Mouse (Mus musculus): Measurements from ENCODE around the gene Fxyd4. TPM values are rescaled to one million over a fixed set of nuclear protein-coding genes. Genes with fewer than 3 reads are reported as not detected.

The Fxyd4 gene
- polyA plus RNA-seq, 2 experiments from 2014 or later, result 7.6 to 14.3 TPM

GRCm38 (mm10) chr6:117890257-117890656, 47.2 kb downstream of the Fxyd4 start:
- peak; percentile 89 for ATAC-seq

DNA sequence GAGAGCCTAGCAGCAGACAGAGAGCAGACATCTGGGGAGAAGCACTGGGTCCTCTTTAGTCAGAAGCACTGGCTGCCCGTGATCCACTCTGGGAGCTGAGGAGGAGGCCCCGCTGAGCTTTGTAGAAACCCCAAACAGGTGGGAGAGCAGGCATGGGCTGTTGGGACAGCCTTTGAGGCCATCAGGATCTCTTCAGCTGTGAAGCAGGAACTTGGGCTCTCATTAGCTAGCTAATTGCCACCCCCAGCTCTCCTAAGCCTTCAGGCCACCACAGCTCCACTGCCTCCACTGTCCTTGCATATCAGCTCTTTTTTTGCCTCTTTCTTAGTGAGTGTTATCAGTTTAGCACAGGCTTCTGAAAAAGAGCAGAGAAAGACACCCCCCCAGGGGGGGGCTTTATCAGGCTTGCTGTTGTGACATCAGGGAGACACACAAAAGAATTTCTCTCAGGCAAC, 48.8 kb downstream of the Fxyd4 start:
- ATAC-seq, result no peak

- ATAC-seq, result no peak
Measured at GRCm38 (mm10) chr6:117888032-117888431, 49.5 kb downstream of the Fxyd4 start.

- ATAC-seq, result no peak
Measured at GRCm38 (mm10) chr6:117885943-117886342, 51.5 kb downstream of the Fxyd4 start.

Other genes starting within 250 kb of the Fxyd4 start
- gene Zfp637, start 96.5 kb downstream of the Fxyd4 start, polyA plus RNA-seq (2017; shearing (Covaris generic)), result 10 to 100 TPM; 34.4 to 40.9 TPM
- gene Zfp239, start 75.6 kb downstream of the Fxyd4 start, polyA plus RNA-seq (2017; shearing (Covaris generic)), result 1 to 10 TPM; 2.4 to 3.3 TPM
- gene Hnrnpf, start 37.4 kb downstream of the Fxyd4 start, polyA plus RNA-seq (2017; shearing (Covaris generic)), result 1,000 to 10,000 TPM; 1,072 to 1,239 TPM
- 1 to 10 TPM; 5.4 to 7.8 TPM for gene Rasgef1a, start 73.7 kb upstream of the Fxyd4 start, polyA plus RNA-seq (2017; shearing (Covaris generic))
- 1 to 10 TPM; 6.0 to 8.7 TPM for gene Csgalnact2, start 201.4 kb upstream of the Fxyd4 start, polyA plus RNA-seq (2017; shearing (Covaris generic))

All from CD4-positive, CD25-positive, alpha-beta regulatory T cell, adult 4 months (primary cell).